Mouse (Mus musculus): ENCODE data around the gene Abhd8. TPM values are rescaled to one million over a fixed set of nuclear protein-coding genes. Genes with fewer than 3 reads are reported as not detected.

Gene Abhd8
- polyA plus RNA-seq, 1 experiment from 2014 or later = 69.5 TPM

DNA sequence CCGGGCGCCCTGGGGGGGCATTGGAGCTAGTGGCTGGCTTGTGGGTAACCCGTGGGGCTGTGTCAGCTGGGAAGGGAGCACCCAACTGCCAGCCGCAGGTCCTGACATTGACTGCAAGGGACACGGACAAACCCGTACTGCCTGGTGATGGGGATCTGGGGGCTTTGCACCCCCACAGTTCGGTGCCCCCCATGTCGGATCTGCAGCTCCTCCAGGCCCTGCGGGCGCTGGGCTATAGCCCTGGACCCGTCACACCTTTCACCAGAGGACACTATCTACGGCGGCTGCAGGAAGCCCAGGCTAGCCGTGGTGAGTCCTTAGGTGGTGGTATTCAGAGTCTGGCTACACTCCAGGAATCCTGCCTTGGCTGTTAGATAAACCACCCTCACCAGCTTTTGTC lies 56.0 kb downstream of the Abhd8 start:
- peaks cover 42% of the 10 kb centered on the region for H3K36me3 ChIP-seq
- H3K4me2 ChIP-seq = peak overlapping the region; percentile 96
- no peak overlapping the region for H3K27ac ChIP-seq
- WGBS = 96% methylated on average over 14 of the region's 14 CpGs
- H3K9me3 ChIP-seq = no peaks in the 10 kb centered on the region
- H3K27me3 ChIP-seq = no peaks in the 10 kb centered on the region
- ATAC-seq (ENCODE audit: insufficient number of reproducible peaks, insufficient read depth, low FRiP score, low TSS enrichment, low read depth) = no peak
- H3K4me1 ChIP-seq = peaks cover 28% of the 10 kb centered on the region
- 0 out of 2 replicates have a peak overlapping the region, but pooled peaks have one; percentile 22 for H3K9ac ChIP-seq
- peak overlapping the region; percentile 69 for H3K4me3 ChIP-seq

Other genes with a start within 250 kb of the Abhd8 start
- 24.0 and 27.5 TPM in 2 replicates for gene Myo9b, start 190.9 kb downstream of the Abhd8 start, polyA plus RNA-seq (2015; fragmentation: Nextera tagmentation; extraction: Ambion mirVana)
- 53.6 and 58.0 TPM in 2 replicates for gene Haus8, start 190.7 kb downstream of the Abhd8 start, polyA plus RNA-seq (2015; fragmentation: Nextera tagmentation; extraction: Ambion mirVana)
- gene Use1, start 96.8 kb downstream of the Abhd8 start, polyA plus RNA-seq (2015; fragmentation: Nextera tagmentation; extraction: Ambion mirVana) = 115 and 118 TPM in 2 replicates
- gene Ocel1, start 92.4 kb downstream of the Abhd8 start, polyA plus RNA-seq (2015; fragmentation: Nextera tagmentation; extraction: Ambion mirVana) = 4.2 and 5.4 TPM in 2 replicates
- gene Nr2f6, start 81.7 kb downstream of the Abhd8 start, polyA plus RNA-seq (2015; fragmentation: Nextera tagmentation; extraction: Ambion mirVana) = 43.8 and 46.6 TPM in 2 replicates
- 7.4 and 7.8 TPM in 2 replicates for gene Ushbp1, start 67.9 kb downstream of the Abhd8 start, polyA plus RNA-seq (2015; fragmentation: Nextera tagmentation; extraction: Ambion mirVana)
- 88.9 and 104 TPM in 2 replicates for gene Babam1, start 66.8 kb downstream of the Abhd8 start, polyA plus RNA-seq (2015; fragmentation: Nextera tagmentation; extraction: Ambion mirVana)
- gene Ankle1, start 57.6 kb downstream of the Abhd8 start, polyA plus RNA-seq (2015; fragmentation: Nextera tagmentation; extraction: Ambion mirVana) = 44.4 and 45.0 TPM in 2 replicates
- gene Mrpl34, start 1.3 kb upstream of the Abhd8 start, polyA plus RNA-seq (2015; fragmentation: Nextera tagmentation; extraction: Ambion mirVana) = 146 and 148 TPM in 2 replicates
- 109 and 113 TPM in 2 replicates for gene Dda1, start 5.5 kb upstream of the Abhd8 start, polyA plus RNA-seq (2015; fragmentation: Nextera tagmentation; extraction: Ambion mirVana)
- 2.2 and 3.0 TPM in 2 replicates for gene Ano8, start 22.3 kb upstream of the Abhd8 start, polyA plus RNA-seq (2015; fragmentation: Nextera tagmentation; extraction: Ambion mirVana)
- gene Gtpbp3, start 24.4 kb upstream of the Abhd8 start, polyA plus RNA-seq (2015; fragmentation: Nextera tagmentation; extraction: Ambion mirVana) = 22.4 and 23.5 TPM in 2 replicates
- 47.3 and 52.2 TPM in 2 replicates for gene Plvap, start 48.1 kb upstream of the Abhd8 start, polyA plus RNA-seq (2015; fragmentation: Nextera tagmentation; extraction: Ambion mirVana)
- 0.77 and 1.1 TPM in 2 replicates for gene Ccdc194, start 62.1 kb upstream of the Abhd8 start, polyA plus RNA-seq (2015; fragmentation: Nextera tagmentation; extraction: Ambion mirVana)
- 18.0 and 22.0 TPM in 2 replicates for gene Bst2, start 73.8 kb upstream of the Abhd8 start, polyA plus RNA-seq (2015; fragmentation: Nextera tagmentation; extraction: Ambion mirVana)
- gene Mvb12a, start 79.3 kb upstream of the Abhd8 start, polyA plus RNA-seq (2015; fragmentation: Nextera tagmentation; extraction: Ambion mirVana) = 77.1 and 82.4 TPM in 2 replicates
- gene Tmem221, start 95.2 kb upstream of the Abhd8 start, polyA plus RNA-seq (2015; fragmentation: Nextera tagmentation; extraction: Ambion mirVana) = 0.55 and 1.1 TPM in 2 replicates
- gene Nxnl1, start 102.9 kb upstream of the Abhd8 start, polyA plus RNA-seq (2015; fragmentation: Nextera tagmentation; extraction: Ambion mirVana) = not detected in 2 replicates
- 47.8 and 59.4 TPM in 2 replicates for gene Slc27a1, start 105.2 kb upstream of the Abhd8 start, polyA plus RNA-seq (2015; fragmentation: Nextera tagmentation; extraction: Ambion mirVana)
- gene Pgls, start 128.5 kb upstream of the Abhd8 start, polyA plus RNA-seq (2015; fragmentation: Nextera tagmentation; extraction: Ambion mirVana) = 224 and 244 TPM in 2 replicates
- gene Fam129c, start 134.0 kb upstream of the Abhd8 start, polyA plus RNA-seq (2015; fragmentation: Nextera tagmentation; extraction: Ambion mirVana) = 4.8 and 7.7 TPM in 2 replicates
- gene Colgalt1, start 147.3 kb upstream of the Abhd8 start, polyA plus RNA-seq (2015; fragmentation: Nextera tagmentation; extraction: Ambion mirVana) = 75.5 and 78.2 TPM in 2 replicates
- 0.87 and 1.2 TPM in 2 replicates for gene Unc13a, start 208.1 kb upstream of the Abhd8 start, polyA plus RNA-seq (2015; fragmentation: Nextera tagmentation; extraction: Ambion mirVana)
- gene Jak3, start 212.6 kb upstream of the Abhd8 start, polyA plus RNA-seq (2015; fragmentation: Nextera tagmentation; extraction: Ambion mirVana) = 3.7 and 3.9 TPM in 2 replicates
- gene Insl3, start 225.6 kb upstream of the Abhd8 start, polyA plus RNA-seq (2015; fragmentation: Nextera tagmentation; extraction: Ambion mirVana) = 0.89 TPM in 1 of 2 replicates, not detected in the other
- gene B3gnt3, start 238.1 kb upstream of the Abhd8 start, polyA plus RNA-seq (2015; fragmentation: Nextera tagmentation; extraction: Ambion mirVana) = 0.63 and 0.89 TPM in 2 replicates

All from embryonic facial prominence, embryonic 13.5 days (tissue).